Mouse (Mus musculus): Measurements from ENCODE around the gene Gm49369.
A peak's percentile ranks its signal among the peaks of the same experiment; 100 is the strongest.

DNA sequence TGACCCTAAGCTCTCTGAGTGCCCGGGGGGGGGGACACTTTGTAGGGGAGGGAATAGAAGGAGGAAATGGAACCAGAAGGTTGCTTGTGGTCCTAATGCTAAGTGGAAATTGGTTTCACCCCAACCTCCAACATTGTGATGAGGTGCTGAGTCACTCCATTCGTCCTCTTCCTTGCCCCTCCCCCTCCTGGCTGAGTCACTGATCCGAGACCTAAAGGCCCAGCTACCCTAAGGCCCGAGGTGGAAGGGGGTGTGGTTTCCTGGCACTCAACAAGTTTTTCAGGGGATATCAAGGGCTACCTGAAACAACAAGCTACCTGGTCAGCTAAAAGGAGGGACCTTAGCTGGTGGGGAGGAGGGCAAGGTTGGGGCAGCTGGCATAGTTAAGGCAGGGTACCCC lies 10.7 kb upstream of the Gm49369 start:
- 0 out of 2 replicates have a peak, but pooled peaks have one; percentile 26 for TF ChIP-seq EP300 (IDR thresholded peaks at IDR 0.05; ENCODE audit: low read length)
- TF ChIP-seq CTCF (conservative IDR thresholded peaks at IDR 0.05 in 1 of 2, IDR thresholded peaks at IDR 0.05 in 1 of 2; ENCODE audit: low read depth in 2 of 2, low read length in 2 of 2) = no peak

Data from CH12.LX (cell line).